Mouse (Mus musculus) embryonic fibroblast, embryonic 13.5 days (primary cell): Measurements from ENCODE around the gene Ap3d1. TPM values are rescaled to one million over a fixed set of nuclear protein-coding genes. Genes with fewer than 3 reads are reported as not detected.

Experiments
- H3K27ac ChIP-seq: 2 replicates; pipeline ENCODE4 v1.5.1; 2012; ENCODE audit warnings: low read length, control low read depth, inconsistent platforms; ENCODE audit not compliant: insufficient read depth
- H3K4me1 ChIP-seq: 2 replicates; pipeline ENCODE4 v1.6.1; 2011; ENCODE audit warnings: low read length; ENCODE audit not compliant: control insufficient read depth, insufficient read depth
- H3K4me3 ChIP-seq: 2 replicates; pipeline ENCODE4 v1.5.1; 2011; ENCODE audit warnings: mild to moderate bottlenecking, control low read depth, low read length; ENCODE audit not compliant: insufficient read depth
- CTCF ChIP-seq: IDR thresholded peaks from 2 replicates; pipeline ENCODE4 v1.5.1; 2011; ENCODE audit warnings: mild to moderate bottlenecking, control low read depth, low read length, moderate library complexity, borderline replicate concordance; ENCODE audit not compliant: insufficient read depth
- POLR2A ChIP-seq: IDR thresholded peaks from 2 replicates; pipeline ENCODE4 v1.6.1; 2011; ENCODE audit warnings: low read depth, mild to moderate bottlenecking, control low read depth, low read length, moderate library complexity
- polyA plus RNA-seq: library from polyadenylated mRNA; stranded (reverse); fragments of >200 nt; gene quantifications from 2 replicates; pipeline ENCODE4 v1.2.4, GENCODE M21; 2011; ENCODE audit warnings: low read depth; ENCODE audit not compliant: missing spikeins, insufficient read length

The Ap3d1 gene
- polyA plus RNA-seq, 1 experiment = 155 TPM

- no peak for TF ChIP-seq CTCF
- no peak for TF ChIP-seq POLR2A
- no peak overlapping the region for H3K4me3 ChIP-seq
- no peak overlapping the region for H3K27ac ChIP-seq
- H3K4me1 ChIP-seq = peaks cover 22% of the 10 kb centered on the region
Observed at GRCm38 (mm10) chr10:80760596-80761524, 18.8 kb upstream of the Ap3d1 start.

DNA sequence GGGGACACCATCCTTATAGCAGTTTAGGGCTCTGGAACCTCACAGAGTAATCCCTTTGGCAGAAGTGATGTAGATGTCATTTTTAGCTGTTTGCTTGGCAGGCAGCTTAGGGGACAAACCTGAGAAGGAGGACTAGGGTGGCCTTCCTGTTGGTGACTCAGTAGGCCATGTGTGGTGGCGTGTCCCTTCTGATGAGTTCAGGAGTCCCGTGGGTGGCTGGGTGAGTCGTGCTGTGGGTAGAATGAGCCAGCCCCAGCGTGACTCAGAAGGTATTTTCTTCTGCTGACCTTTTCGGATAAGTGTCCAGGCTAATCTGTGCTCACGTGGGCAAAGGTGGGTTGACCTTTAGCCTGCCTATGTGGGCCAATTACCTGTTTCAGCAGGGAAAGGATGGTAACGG lies 16.6 kb upstream of the Ap3d1 start:
- no peak for TF ChIP-seq POLR2A
- peaks cover 22% of the 10 kb centered on the region for H3K4me1 ChIP-seq
- no peak overlapping the region for H3K4me3 ChIP-seq
- H3K27ac ChIP-seq = no peak overlapping the region

GRCm38 (mm10) chr10:80757717-80758116 lies 15.7 kb upstream of the Ap3d1 start:
- TF ChIP-seq POLR2A (no peak), CTCF (peak; percentile 65; the same call in 1 of the 2 replicates)
- Histone ChIP-seq H3K4me3 (no peak overlapping the region), H3K4me1 (peaks cover 14% of the 10 kb centered on the region), H3K27ac (no peak overlapping the region)

DNA sequence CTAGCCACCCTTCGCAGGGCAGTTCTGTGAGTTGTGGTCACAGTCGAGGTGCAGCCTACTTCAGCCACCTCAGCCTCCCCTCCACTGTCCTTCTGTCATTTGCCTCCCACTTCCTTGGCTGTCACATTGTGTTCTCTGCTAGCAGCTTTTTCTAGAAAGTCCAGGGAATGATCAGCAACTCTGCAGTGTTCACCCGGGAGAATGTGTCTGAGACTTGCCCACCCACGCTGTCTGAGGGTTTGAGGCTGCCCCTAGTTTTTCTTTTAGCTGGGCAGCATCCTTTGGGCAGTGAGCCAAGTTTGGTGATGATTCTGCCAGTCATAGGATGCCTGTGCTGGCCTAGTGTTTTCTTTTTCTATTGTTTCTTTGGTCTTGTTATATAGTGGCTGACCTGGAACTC lies 14.9 kb upstream of the Ap3d1 start:
- peaks cover 19% of the 10 kb centered on the region for H3K4me1 ChIP-seq
- no peak for TF ChIP-seq CTCF
- TF ChIP-seq POLR2A = no peak
- H3K27ac ChIP-seq = no peak overlapping the region
- peak overlapping the region; percentile 98 for H3K4me3 ChIP-seq

DNA sequence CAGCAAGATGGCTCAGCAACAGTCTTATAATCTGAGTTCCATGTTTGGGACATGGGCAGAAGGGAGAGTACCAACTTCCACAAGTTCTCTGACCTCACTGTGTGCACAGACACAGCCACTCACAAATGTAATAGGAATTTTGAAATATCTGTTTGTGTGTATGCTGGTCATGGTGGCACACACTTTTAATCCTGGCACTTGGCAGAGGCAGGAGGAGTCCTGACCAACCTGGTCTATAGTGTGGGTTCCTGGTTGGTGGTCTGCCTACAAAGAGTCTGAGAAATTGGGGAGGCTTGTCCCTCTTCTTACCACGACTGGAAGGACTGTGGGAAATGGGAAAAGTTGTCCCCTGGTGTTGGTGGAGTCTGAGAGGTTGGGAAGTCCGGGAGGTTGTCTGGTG lies 14.4 kb upstream of the Ap3d1 start:
- Histone ChIP-seq H3K4me1 (peaks cover 19% of the 10 kb centered on the region), H3K27ac (no peak overlapping the region), H3K4me3 (peak overlapping the region; percentile 98)
- TF ChIP-seq POLR2A (no peak), CTCF (no peak)

- H3K27ac ChIP-seq = peak overlapping the region; percentile 13; the same call in 1 of the 2 replicates
- H3K4me3 ChIP-seq = peak overlapping the region; percentile 98
- TF ChIP-seq CTCF = no peak
- no peak for TF ChIP-seq POLR2A
- peaks cover 19% of the 10 kb centered on the region for H3K4me1 ChIP-seq
Observed at GRCm38 (mm10) chr10:80756099-80756498, 14.0 kb upstream of the Ap3d1 start.

GRCm38 (mm10) chr10:80755291-80756015 lies 13.4 kb upstream of the Ap3d1 start:
- peak overlapping the region; percentile 13; the same call in 1 of the 2 replicates for H3K27ac ChIP-seq
- no peak for TF ChIP-seq CTCF
- no peak for TF ChIP-seq POLR2A
- H3K4me3 ChIP-seq = peak overlapping the region; percentile 98
- peaks cover 19% of the 10 kb centered on the region for H3K4me1 ChIP-seq

DNA sequence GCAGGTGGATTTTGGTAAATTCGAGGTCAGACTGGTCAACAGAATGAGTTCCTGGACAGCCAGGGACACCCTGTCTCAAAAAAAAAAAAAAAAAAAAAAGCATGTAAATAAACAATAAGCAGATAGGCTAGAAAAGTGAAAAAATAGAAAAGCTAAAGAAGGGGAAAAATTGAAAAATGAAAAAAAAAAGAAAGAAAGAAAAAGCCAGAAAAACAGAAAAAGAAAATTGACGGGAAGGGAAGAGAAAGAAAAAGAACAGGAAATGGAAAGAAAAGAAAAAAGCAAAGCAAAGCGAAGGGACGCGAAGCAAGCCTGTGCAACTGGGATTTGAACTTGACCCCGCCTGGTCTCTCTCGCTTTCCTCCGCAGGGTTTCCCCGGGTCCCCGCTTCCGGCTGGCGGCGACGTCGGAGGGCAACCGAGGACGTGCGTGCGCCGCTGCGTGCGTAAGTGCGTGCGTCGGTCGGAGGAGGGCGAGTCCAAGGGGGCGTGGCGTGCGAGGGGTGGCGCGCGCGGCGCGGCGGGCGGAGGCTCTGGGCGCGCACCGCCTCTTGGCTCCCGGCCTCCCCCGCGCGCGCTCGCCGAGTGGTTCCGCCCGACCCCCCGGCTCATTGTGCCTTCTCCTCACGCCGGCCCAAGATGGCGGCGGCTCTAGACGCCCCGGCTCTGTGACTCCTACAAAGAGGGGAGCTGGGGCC lies 12.7 kb upstream of the Ap3d1 start, which contains the start of gene Dot1l:
Gene Dot1l, plus strand, starts transcription at position 613 of the 697 bp plus-strand sequence.
- Histone ChIP-seq H3K4me1 (peaks cover 19% of the 10 kb centered on the region), H3K4me3 (peak within 1 kb of the TSS; percentile 98), H3K27ac (peak within 1 kb of the TSS; percentile 15; the same call in 1 of the 2 replicates)
- TF ChIP-seq CTCF (no peak), POLR2A (peak; percentile 66)

DNA sequence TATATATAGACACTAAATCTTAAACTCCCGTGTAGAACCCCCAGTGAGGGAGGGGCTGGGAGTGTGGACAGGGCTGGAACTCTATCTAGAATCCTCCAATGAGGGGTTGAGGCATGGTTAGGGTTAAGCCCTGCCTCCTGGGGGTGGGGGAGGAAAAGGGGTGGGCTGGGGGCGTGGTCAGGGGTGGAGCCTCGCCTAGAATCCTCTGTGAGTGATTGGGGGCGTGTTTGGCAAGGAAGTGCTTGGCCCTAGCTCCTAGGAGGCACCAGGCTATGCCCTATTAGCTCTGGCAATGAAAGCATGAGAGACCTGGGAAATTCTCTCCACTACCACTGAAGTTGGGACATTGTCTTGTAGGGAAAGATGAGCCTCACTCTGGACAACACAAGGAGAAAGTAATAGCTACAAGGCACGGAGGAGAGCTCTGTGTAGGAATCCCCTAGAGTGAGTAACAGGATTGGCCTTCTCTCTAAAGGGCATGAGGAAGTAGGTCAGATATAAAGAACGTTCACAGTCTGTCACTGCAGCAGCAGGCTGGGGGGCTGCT lies 10.1 kb upstream of the Ap3d1 start:
- TF ChIP-seq POLR2A (peak; percentile 67), CTCF (no peak)
- Histone ChIP-seq H3K27ac (peak overlapping the region; percentile 99), H3K4me3 (peak overlapping the region; percentile 44), H3K4me1 (peaks cover 11% of the 10 kb centered on the region; the same call in 1 of the 2 replicates)
